Mouse (Mus musculus): ENCODE results near the gene Pfdn4. TPM values are rescaled to one million over a fixed set of nuclear protein-coding genes. Genes with fewer than 3 reads are reported as not detected.

The Pfdn4 gene
- total RNA-seq, 2 experiments from 2014 or later: 19.9 to 27.6 TPM

DNA sequence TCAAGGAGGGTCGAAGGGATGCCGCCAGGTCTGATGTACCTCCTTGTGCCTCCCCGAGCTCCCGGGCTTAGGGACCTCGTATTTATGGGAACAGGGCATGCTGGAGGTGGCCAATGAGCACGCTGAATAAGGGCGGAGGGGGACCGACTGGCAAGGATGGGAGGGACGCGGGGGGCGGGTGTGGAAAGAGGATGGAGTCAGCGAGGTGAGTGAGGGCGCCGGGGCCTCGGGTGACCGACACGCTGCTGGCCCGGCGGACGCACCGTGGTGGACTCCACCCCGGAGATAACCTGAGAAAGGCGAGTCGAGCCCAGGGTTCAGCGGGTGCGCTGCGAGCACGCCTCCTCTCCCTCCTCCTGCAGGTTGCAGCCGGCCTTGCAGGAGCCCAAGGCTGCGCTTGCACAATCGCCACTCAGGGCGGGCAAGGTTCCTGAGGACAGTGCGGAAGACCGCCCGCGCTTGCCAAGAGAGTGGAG, 901 bp downstream of the Pfdn4 start, which contains the start of gene Cyp24a1:
Gene Cyp24a1, minus strand, starts transcription at position 55 of the 476 bp plus-strand sequence.
- peak; percentile 90 for DNase-seq

DNA sequence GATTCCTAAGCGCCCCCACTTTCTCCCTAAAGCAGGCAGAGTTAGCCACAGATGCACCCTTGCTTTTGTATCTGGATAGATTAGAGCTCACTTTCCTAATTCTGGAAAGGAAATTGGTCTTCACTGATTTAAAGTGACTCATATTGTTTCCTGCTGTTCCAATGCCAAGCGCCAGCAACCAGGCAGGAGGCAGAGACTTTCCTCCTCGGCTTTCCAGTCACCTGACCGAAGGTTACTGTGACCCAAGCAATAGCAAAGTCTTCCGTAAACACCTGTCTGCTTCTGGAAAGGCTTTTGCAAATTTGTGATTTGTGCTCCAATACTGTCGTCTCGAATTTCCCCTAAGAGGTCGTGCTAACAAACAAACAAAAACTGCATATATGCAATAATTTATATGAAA, 1.8 kb downstream of the Pfdn4 start:
- DNase-seq: no peak

DNA sequence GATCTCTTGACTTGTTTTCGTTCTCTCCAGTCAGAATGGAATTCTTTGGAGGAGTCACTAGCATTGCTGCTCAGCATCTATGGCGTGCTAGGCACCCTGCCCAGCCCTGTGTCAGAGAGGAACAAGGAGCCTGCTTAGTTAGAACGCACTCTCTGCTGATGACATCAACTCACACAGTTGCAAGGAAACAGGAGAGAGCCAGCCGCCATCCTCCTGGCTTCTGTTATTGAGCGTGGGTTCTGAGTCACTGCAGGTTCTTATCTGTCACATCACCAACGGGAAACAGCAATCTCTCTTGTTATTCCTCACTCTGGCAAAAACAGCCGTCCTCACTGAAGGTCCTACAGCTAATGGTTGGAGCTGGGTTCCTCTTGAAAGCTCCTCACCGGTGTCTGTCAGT, 7.1 kb downstream of the Pfdn4 start:
- DNase-seq: peak; percentile 34

DNA sequence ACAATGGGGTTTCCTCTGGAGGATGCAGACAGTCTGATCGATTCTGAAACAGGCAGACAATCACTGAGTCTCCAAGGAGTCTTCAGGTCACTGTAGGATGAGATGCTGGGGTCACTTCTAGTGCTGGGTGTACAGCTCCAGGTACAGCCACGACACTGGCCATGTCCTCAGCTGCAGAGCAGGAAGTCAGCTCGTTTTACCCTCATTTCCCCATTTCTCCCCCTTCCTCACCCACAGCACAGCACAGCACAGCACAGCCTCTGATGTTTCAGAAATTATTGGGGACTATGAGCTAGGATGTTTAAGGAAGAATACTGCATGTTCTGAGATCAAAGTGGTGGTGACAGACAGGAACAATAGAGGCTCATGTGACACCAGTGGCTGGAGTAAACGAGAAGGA, 7.8 kb downstream of the Pfdn4 start:
- no peak for DNase-seq

DNA sequence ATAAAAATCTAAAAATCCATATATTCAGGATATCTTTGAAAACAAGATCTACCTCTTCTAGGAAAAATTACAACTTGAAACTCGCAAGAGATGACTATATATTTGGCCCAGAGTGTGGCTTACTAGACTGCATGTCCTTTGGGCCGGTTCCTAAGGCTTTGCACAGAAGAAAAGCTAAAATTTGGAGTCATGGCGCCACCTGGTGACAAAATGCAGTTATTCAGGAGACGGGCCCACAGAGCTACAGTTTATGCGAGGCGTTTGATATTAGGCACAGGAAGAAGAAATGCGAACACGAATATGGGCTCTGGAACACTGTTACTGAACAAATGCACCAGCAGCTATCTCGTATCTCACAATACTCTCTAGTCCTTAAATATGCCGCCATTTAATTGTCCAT, 11.5 kb downstream of the Pfdn4 start:
- peak; percentile 85 for DNase-seq

DNA sequence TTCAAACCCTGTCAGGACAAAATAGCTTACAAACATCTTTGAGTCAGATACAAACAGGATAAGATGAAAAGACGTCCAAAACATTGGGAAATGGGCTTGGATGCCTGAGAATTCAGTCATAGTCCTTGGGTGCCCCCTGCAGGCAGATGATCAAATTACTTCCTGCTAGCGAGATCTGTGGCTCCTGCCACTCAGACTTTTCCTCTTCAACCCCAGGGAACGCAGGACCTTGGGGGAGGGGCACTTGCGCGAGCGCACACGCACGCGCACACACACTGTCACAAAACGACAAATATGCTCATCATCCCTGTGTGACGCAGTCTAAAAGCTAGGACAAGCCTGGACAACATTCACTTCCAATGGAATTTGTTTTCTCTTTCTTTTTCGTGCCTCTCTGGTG, 12.6 kb downstream of the Pfdn4 start:
- DNase-seq: peak; percentile 94

DNA sequence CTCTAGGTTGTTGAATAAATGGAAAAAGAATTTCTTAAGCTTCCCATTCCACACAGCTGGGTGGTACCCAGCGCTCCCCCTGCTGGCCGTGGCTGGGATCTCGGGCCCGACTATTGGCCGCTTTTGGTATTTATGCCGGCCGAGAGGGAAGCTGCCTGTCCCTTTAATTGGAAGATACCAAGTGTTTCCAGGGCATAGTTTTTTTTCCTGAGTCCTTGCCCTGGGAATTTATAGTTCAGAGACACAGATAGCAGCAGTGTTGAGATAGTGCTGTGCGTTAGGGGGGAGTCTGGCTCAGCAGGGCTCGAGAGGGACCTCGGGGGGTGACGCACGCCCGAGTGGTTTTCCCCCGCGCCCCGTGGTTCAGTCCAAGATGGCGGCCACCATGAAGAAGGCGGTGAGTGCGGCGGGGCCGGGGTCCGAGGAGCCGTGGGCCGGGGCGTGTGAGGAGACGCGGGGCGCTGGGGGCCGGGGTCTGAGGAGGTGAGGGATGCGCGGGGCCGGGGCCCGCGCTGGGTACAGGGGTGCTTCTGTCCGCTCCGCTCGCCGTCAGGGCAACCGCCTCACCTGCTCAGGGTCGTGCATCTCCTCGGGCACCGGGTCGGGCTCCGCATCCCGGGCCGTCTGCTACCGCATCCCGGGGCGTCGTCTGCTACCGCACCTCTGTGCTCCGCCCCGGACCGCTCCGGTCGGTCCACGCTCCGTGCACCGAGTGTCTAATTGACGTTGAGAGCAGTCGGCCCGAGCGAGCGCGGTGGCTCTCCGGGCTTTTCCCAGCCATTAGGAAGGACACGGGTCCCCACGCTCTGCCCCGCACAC, 15.1 kb downstream of the Pfdn4 start:
- DNase-seq: peak; percentile 95

DNA sequence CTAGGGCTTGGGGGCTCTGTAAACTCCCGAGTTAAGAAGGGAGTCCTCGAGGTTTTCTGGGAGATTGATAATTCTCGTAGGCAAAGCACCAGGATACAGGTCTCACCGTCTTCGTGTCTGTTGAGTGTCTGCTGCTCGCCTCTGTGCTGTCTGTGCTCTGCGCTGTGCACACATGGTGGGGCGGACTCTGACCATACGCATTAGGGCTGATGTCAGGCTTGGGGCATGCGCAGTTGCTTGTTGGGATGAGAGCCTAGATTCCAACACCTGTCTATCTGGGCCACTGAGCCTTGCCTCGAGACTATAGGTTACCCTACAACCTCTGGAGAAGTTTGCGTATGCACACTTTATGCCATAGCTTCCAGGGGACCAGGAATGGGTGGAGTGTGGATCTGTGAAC, 17.5 kb downstream of the Pfdn4 start:
- no peak for DNase-seq

DNA sequence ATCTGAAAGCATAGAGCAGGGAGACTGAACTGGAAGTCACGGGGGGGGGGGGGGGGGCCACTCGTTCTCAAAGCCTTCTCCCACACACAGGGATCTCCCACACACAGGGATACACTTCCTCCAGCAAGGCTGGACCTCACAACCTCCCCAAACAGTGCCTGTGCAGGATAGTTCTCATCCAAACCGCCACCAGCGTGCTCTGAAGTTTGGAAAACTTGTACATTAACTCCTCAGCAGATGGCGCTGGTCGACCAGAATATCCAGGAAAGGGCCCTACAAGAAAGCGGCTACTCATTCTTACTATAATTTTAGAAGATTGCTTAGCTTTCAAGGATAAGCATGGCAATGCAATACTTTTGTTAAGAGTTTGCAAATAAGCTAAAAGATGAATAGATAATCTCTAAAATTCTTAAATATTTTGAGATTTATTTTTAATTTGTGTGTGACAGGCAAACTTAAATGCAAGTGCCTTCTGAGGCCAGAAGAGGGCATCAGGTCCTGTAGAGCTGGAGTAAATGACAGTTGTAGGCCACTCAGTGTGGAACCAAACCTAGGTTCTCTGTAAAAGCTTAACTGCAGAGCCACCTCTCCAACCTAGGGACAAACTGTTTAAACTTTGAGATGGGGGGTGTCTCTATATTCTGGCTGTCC, 24.2 kb downstream of the Pfdn4 start:
- peak; percentile 62 for DNase-seq

DNA sequence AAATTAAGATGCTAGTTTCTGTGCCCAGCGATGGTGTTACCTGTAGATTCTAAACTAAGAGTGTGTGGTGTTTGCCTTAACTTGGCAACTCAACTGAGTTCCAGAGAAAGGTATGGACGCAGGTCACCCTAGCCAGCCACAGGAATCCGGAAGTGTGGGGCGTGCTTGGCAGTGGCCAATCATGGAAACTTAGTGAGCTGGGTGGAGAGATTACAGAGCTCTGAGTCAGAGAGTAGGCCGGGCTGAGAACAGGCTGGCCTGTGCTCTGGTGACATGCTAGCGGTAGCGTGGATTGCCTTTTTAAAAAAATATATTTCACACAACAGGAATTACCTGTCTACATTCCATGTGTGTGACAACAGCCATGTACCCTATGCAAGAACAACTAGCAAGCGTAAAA, 30.3 kb downstream of the Pfdn4 start:
- DNase-seq: no peak

DNA sequence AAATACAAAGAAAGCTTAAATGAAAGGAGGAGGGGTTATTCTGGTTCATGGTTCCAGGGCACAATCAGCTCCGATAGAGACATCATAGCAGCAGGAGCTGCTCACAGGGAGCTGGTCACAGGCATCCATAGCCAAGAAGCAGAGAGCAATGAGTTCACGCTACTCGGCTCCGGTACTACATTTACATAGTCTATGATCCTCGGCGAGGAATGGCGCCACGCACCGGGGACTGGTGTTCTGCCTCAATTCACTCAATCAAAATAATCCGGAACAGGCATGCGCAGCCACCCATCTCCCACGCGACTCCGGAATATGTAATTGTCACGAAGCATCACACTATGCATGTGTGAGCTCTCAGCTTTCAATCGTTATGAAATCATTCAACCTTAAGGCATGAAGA, 31.8 kb downstream of the Pfdn4 start:
- no peak for DNase-seq

DNA sequence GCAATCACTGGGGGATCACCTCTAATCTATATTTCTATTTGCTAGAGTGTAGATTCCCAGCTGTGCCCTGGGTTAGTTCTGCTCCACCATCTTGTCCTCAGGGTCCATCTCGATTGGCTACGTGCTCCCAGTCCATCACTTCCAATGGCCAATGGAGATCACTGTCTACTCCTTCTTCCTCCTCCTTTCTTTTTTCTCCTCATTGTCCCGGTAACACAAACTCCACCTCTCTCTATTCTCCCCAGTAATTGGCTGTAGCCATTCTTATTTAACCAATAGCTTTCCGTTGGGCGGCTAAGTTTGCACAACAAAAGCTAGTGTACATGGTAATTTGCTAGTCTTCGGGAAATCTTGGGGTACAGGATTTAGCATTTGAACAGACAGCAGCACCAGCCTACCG, 33.5 kb downstream of the Pfdn4 start:
- DNase-seq: no peak

DNA sequence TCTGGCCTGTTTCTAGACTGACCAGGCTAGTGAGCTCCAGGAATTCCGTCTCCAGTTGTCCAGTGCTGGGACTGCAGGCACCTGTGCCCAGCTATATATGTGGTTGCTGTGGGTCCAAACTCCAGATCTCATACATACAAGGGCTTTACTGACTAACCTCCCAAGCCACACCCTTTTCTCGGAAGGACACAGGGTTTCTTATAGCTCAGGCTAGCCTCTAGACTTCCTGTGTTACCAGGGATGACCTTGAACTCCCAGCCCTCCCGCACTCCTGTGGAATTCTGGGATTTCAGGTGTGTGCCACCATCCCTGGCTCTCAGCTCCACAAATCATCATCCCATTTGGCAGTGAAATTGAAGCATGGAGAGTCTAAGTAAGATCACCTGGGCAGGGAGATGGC, 34.0 kb downstream of the Pfdn4 start:
- DNase-seq: no peak

DNA sequence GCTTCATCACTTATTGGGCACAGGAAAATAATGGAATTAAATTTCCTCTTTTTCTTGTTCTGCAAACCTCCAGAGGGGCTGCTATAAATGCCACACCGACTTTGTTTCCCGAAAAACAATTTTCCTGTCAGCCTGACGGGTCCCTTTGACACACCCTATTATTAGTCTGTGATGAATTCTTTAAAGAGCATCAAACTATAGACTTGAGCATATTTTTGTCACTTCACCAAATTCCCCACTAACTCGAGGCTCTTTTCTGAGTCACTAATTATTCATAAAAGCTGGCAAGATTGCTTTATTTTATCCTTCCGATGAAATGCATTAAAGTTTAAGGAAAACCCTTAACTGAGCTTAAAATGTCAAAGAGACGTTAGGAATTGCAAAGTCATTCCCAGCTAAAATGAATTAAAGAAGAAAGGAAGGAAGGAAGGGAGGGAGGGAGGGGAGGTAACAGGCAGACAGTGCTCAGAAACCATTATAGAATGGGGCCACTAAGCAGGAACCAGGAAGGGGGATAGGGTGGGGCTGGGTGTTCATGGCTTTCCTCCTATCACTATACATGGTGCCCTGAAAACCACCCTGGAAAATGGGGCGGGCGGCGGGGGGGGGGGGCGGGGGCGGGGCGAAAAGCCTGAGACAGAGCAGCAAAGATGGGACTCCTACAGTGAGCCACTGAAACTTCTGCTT, 38.0 kb downstream of the Pfdn4 start:
- no peak for DNase-seq

DNA sequence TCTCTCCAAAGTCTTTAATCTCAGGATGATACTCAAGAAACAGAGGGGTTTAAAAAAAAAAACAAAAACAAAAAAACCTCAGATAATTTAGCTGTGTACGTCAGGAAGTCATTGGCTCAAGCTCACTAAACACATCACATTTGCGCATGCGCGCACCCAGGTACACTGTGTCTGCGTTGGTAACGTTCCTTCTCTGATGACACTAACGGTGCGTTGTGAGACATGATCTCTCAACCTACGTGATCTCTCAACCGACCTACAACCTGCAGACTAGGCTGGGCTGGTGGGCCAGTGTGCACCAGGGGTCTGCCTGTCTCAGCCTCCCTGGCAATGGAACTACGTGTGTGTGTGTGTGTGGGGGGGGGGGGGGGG, 38.6 kb downstream of the Pfdn4 start:
- DNase-seq: no peak

DNA sequence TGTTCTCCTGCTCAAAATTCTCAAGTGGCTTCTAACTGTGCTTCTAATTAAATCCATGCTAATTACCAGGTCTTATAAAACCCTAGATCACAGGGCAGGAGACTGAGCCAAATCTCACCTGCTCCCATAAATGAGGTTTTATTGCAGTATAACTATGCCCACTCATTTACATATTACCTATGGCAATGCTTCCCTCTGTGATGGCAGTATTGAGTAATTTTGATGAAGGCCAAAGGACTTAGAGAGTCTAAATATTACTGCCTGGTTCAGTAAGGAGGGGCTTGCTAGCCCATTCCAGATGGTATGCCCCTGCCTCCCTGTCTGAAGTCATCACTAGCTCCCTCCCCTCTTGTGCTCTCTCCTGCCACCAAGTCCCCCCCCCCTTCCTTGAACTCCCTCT, 39.6 kb downstream of the Pfdn4 start:
- DNase-seq: no peak

DNA sequence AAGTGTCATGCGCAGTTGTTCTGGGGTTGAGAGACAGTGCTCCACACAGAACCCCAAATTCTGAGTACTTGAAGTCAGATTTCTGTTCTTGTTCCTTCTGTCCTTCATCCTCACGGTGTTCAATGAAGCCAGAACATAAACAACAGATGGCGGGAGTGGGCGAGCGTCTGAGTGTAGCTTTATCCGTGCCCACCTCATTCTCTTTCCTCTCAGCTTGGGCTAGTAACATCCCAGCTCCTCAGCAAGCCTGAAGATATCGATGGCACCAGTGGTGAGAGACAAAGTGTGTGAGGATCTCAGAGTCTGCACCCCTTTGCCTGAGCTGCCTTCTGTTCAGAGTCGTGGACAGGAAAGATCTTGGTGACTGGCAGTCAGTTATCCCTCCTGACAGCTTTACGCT, 43.0 kb downstream of the Pfdn4 start:
- DNase-seq: no peak

DNA sequence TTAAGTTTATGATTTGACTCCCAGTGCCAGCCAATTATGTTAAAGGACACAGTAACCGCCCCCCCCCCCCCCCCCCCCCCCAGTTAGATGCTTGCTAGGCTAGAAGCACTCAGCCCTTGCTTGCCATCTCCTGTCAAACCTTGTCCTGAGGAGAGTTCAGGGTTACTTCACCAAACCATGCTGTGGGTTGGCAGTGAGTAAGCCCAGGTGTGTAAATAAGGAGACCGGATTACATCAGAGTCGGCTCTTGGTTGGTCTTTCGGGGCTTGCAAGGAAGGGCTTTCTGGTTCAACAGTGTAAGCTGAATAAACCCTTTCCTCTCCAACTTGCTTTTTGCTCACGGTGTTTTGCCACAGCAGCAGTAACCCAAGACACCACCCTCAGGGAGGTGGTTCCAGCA, 47.4 kb downstream of the Pfdn4 start:
- DNase-seq: no peak

DNA sequence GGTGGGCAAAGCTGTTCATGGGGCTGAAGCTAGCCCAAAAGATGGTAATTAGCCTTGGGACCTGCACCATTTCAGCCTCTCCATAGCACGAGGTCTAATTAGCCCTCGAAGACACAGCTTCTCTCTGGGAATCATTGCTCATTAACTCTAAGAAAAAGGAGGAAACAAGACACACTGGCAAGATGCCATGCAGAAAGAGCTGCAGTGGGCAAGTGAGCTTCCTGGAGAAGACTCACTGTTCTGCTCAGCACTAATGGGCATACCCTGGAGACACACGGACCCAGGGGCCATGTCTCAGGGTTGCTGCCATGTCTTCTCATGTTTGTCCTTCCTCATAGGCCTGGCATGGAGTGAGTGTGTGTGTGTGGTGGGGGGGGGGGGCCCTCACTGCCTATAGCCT, 47.9 kb downstream of the Pfdn4 start:
- DNase-seq: no peak

DNA sequence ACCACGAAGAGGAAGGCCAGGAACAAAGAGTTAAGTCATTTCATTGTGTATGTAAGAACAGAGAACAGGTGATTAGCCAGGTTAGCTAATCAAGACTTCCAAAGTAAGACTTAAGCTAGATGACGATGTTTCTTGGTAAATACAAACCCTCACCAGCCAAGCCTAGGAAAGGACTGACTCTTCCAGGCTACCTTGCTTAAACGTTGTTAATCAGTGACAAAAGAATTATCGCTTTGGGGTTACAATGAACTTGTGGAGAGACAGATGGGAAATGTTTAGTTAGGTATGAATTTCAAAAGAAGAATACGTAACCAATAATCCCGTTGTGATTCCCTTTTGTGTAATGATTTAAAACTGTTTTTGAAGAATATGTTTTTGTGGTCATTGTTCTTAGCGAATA, 48.7 kb downstream of the Pfdn4 start:
- DNase-seq: no peak

DNA sequence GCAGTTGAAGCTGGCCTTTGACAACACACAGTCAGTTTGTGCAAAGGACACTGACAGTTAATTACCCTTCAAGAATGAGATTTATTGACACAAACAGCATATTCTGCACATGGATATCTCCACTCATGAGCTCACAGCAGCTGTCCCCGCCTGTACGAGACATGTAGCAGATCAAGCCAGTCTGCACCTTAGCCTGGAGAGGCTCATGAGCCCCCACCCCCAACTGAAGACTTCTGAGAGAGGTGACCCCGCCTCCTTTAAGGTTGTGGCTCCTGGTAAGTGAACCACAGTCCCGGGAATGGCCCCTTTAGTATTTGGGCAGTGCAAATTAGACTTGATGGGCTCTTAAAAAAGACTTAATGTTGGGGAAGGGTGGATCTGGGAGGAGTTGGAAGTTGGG, 49.5 kb downstream of the Pfdn4 start:
- no peak for DNase-seq

DNA sequence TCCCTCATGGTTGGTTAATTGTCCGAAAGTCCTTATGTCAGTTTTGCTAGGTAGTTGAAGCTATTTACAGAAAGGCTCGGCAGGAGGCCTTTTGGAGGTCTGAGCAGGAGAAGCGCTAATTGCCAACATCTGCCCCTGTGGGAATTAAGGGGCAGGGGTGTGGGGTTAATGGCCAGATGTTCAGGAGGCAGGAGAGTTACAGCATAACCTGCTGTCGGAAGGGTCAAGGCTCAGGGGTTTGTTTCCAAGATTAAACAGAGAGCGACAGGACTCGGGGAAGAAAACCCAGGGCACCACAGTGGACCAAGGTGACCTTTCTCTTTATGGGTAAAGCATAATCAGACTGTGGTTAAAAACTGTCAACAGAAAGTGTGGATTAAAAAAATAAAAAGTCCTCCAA, 51.3 kb downstream of the Pfdn4 start:
- DNase-seq: no peak

DNA sequence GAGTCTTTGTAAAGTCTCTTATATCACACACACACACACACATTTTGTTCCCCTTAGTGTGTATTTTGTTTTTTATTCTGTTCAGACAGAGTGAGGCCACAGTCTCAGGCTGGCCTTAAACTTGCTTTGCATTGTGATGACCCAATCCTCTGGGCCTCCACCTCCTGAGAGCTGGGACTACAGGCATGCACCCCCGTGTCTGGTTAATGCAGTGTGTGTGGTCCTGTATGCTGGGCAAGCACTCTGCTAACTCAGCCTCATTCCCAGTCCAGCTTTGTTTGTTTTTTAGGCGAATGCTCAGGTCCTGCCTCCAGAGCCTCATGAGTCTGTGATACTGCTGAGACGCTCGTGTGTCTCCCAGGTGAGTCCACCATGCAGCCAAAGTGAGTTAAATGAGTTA, 51.8 kb downstream of the Pfdn4 start:
- no peak for DNase-seq
